Mouse (Mus musculus): Measurements from ENCODE around the gene Iqcf1.

DNA sequence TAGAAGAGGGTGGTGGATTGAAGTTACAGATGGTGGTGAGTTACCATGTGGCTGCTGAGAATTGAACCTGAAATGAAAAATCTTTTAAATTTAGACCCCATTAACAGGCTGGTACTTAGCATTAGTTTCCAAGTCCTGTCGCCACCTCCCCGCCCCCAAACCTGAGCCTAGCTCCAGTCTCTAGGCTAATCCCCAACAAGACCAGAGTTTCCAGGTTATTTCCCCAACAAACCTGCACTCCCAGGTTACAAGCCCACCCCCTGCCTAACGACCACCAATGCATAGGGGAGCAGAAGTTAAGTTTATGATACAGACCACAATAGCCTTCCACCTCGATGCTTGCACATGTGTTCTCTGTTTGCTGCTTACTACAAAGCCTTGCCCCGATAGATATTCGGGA, 13.8 kb downstream of the Iqcf1 start:
- TF ChIP-seq CTCF (IDR thresholded peaks at IDR 0.05) (no peak), EP300 (IDR thresholded peaks at IDR 0.05; ENCODE audit: insufficient read depth, low read depth, low read length) (no peak), POLR2A (IDR thresholded peaks at IDR 0.05; ENCODE audit: insufficient read depth, low read depth, low read length) (no peak)
